1 mouse cellular context compared by ENCODE assay signal in the genomic region with DNA sequence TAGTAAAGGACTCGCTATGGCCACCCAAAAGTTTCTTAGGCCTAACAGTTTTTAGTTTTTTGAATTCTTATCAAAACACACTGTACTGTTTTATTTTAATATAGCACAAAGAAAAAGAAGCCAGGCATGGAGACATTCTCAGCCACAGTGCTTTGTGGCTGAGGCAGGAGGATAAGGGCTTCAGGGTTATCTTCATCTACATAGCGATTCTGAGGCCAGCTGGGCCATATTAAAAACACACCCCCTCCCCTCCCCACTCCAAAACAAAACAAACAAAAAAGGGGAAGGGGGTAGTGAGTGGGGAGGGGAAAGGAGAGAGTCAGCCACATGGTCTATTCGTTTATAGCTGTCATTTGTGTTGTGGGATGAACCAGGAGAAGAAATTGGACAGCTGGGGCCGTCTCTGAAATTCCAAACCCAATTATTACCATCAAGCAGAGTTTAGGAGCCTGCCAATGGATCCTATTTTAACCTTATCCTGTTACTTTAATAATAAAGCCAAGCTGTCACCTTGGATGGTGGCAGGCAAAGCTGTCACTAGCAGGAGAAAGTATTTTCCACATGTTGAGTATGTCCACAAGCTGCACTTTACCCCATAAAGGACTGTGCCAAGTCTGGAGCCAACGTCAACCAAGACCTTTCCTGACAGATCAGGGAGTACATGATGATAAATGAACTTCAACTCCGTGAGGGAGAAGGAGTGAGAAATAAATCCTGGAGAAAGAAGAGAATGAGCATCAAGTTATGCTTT.
A peak's percentile ranks its signal among the peaks of the same experiment; 100 is the strongest.
TF ChIP-seq lines count a peak whose summit lies in the region.

No protein-coding gene starts in this region.

TF ChIP-seq in MEL, 35 proteins besides CTCF, POLR2A, EP300 and RAD21 (continued from another document):
- TF ChIP-seq ELF1 (IDR thresholded peaks at IDR 0.05; ENCODE audit: low read depth, low read length): no peak
- no peak for TF ChIP-seq JUND (IDR thresholded peaks at IDR 0.05; ENCODE audit: low read depth, low read length)
- TF ChIP-seq GATA1 (IDR thresholded peaks at IDR 0.05; ENCODE audit: low read depth, low read length): 0 out of 2 replicates have a peak, but pooled peaks have one; percentile 38
- no peak for TF ChIP-seq USF1 (IDR thresholded peaks at IDR 0.05; ENCODE audit: low read depth, low read length)
- TF ChIP-seq POLR2AphosphoS5 (IDR thresholded peaks at IDR 0.05; ENCODE audit: borderline replicate concordance, low read depth, low read length): no peak
- TF ChIP-seq ZNF384 (IDR thresholded peaks at IDR 0.05; ENCODE audit: low read depth, low read length): no peak
- no peak for TF ChIP-seq HCFC1 (IDR thresholded peaks at IDR 0.05; ENCODE audit: low read depth, low read length)
- TF ChIP-seq GABPA (IDR thresholded peaks at IDR 0.05; ENCODE audit: low read depth, low read length): no peak
- no peak for TF ChIP-seq POLR2AphosphoS2 (IDR thresholded peaks at IDR 0.05; ENCODE audit: low read length)
- peak; percentile 63 for TF ChIP-seq TCF12 (IDR thresholded peaks at IDR 0.05; ENCODE audit: low read depth, low read length)
- TF ChIP-seq UBTF (IDR thresholded peaks at IDR 0.05; ENCODE audit: borderline replicate concordance, insufficient read depth, low read depth, low read length): no peak
- no peak for TF ChIP-seq ZMIZ1 (IDR thresholded peaks at IDR 0.05; ENCODE audit: low read depth, low read length)
- TF ChIP-seq MAFK (IDR thresholded peaks at IDR 0.05; ENCODE audit: borderline replicate concordance, low read depth, low read length): no peak
- TF ChIP-seq ZKSCAN1 (IDR thresholded peaks at IDR 0.05; ENCODE audit: low read depth, low read length): no peak
- no peak for TF ChIP-seq CHD1 (IDR thresholded peaks at IDR 0.05; ENCODE audit: low read depth, low read length)
- TF ChIP-seq MAX (IDR thresholded peaks at IDR 0.05; ENCODE audit: low read length): no peak
- TF ChIP-seq KAT2A (conservative IDR thresholded peaks at IDR 0.05; ENCODE audit: low read depth, low read length): no peak
- no peak for TF ChIP-seq USF2 (IDR thresholded peaks at IDR 0.05; ENCODE audit: borderline replicate concordance in 1 of 2, insufficient read depth in 1 of 2, low read depth in 1 of 2, low read length in 2 of 2)
- TF ChIP-seq BHLHE40 (IDR thresholded peaks at IDR 0.05; ENCODE audit: borderline replicate concordance, low read depth, low read length): no peak
- peak; percentile 34; the same call in 1 of the 2 replicates for TF ChIP-seq MXI1 (IDR thresholded peaks at IDR 0.05; ENCODE audit: low read depth, low read length)
- TF ChIP-seq TAL1 (IDR thresholded peaks at IDR 0.05; ENCODE audit: low read length): peak; percentile 49
- no peak for TF ChIP-seq CHD2 (IDR thresholded peaks at IDR 0.05; ENCODE audit: low read length)
- no peak for TF ChIP-seq SMC3 (IDR thresholded peaks at IDR 0.05; ENCODE audit: low read depth, low read length)
- TF ChIP-seq RCOR1 (IDR thresholded peaks at IDR 0.05; ENCODE audit: low read depth, low read length): 0 out of 2 replicates have a peak, but pooled peaks have one; percentile 41
- no peak for TF ChIP-seq MYC (IDR thresholded peaks at IDR 0.05; ENCODE audit: low read depth, low read length)
